Mouse (Mus musculus): Measurements from ENCODE around the gene Snrk. TPM values are rescaled to one million over a fixed set of nuclear protein-coding genes. Genes with fewer than 3 reads are reported as not detected.

Gene Snrk
- polyA plus RNA-seq, 1 experiment from 2014 or later, result 79.8 TPM

DNA sequence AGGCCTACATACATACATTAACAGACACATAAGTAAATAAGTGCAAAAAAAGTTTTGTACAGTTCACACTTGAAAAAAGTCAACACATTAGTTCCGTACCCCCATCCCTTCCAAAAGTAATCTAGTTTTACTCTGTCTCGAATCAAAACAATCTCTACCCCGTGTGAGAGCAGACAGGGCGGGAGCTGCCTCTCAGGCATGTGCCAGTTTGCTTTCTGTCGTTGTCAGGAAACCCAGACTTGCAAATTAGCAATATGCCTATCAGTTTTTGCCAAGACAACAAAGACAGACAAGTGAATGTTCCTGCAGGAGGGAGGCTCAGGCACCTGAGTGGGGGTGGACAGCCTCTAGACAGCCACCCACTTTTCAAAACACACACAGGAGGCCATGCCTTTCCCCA, 76.3 kb downstream of the Snrk start:
- no peaks in the 10 kb centered on the region for H3K4me1 ChIP-seq
- no peaks in the 10 kb centered on the region for H3K27me3 ChIP-seq (replicated peaks)
- no peaks in the 10 kb centered on the region for H3K9me3 ChIP-seq
- H3K4me2 ChIP-seq, result no peak overlapping the region
- H3K36me3 ChIP-seq (replicated peaks), result no peaks in the 10 kb centered on the region
- ATAC-seq (replicated peaks), result no peak
- H3K27ac ChIP-seq, result no peak overlapping the region
- 67% methylated on average over 5 of the region's 5 CpGs for WGBS
- no peak overlapping the region for H3K4me3 ChIP-seq
- no peak overlapping the region for H3K9ac ChIP-seq

GRCm38 (mm10) chr9:122193823-122194222, 76.8 kb downstream of the Snrk start:
- no peaks in the 10 kb centered on the region for H3K36me3 ChIP-seq (replicated peaks)
- no peaks in the 10 kb centered on the region for H3K4me1 ChIP-seq
- no peak overlapping the region for H3K27ac ChIP-seq
- H3K9me3 ChIP-seq, result no peaks in the 10 kb centered on the region
- no peak for ATAC-seq (replicated peaks)
- H3K27me3 ChIP-seq (replicated peaks), result no peaks in the 10 kb centered on the region
- no peak overlapping the region for H3K4me3 ChIP-seq
- H3K9ac ChIP-seq, result no peak overlapping the region
- no peak overlapping the region for H3K4me2 ChIP-seq
- WGBS, result 90% methylated on average over 5 of the region's 5 CpGs

GRCm38 (mm10) chr9:122195042-122195682, 78.1 kb downstream of the Snrk start:
- Histone ChIP-seq H3K4me1 (no peaks in the 10 kb centered on the region), H3K4me2 (no peak overlapping the region), H3K27ac (no peak overlapping the region), H3K36me3 (replicated peaks) (no peaks in the 10 kb centered on the region), H3K4me3 (no peak overlapping the region), H3K27me3 (replicated peaks) (no peaks in the 10 kb centered on the region), H3K9me3 (no peaks in the 10 kb centered on the region), H3K9ac (no peak overlapping the region)
- WGBS, result 77% methylated on average over 5 of the region's 5 CpGs
- ATAC-seq (replicated peaks), result no peak

DNA sequence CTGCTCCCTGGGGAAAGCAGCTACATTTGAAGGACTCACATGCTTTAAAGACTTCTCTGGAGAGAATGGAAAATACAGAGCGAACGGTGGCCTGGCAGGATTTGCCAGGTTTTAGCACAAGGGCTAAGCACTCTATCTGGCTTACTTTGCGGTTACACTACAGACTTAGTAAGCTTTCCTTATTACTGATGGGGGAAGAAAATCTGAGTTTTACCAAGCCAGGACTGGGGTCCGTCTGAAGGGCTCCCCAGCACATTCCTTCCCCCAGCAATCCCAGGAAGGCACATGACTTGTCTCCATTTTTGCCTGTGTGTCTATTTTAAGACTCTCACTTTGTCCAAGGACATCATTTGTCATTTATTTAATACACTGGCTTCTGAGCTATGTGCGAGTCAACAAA, 80.0 kb downstream of the Snrk start:
- 76% methylated on average over 5 of the region's 5 CpGs for WGBS
- Histone ChIP-seq H3K9ac (no peak overlapping the region), H3K36me3 (replicated peaks) (no peaks in the 10 kb centered on the region), H3K4me1 (no peaks in the 10 kb centered on the region), H3K27ac (no peak overlapping the region), H3K9me3 (no peaks in the 10 kb centered on the region), H3K4me3 (no peak overlapping the region), H3K4me2 (no peak overlapping the region), H3K27me3 (replicated peaks) (no peaks in the 10 kb centered on the region)
- no peak for ATAC-seq (replicated peaks)

- H3K4me2 ChIP-seq, result no peak overlapping the region
- H3K9ac ChIP-seq, result no peak overlapping the region
- H3K36me3 ChIP-seq (replicated peaks), result no peaks in the 10 kb centered on the region
- no peaks in the 10 kb centered on the region for H3K27me3 ChIP-seq (replicated peaks)
- no peaks in the 10 kb centered on the region for H3K9me3 ChIP-seq
- ATAC-seq (replicated peaks), result no peak
- H3K27ac ChIP-seq, result no peak overlapping the region
- no peak overlapping the region for H3K4me3 ChIP-seq
- WGBS, result 86% methylated on average over 3 of the region's 3 CpGs
- no peaks in the 10 kb centered on the region for H3K4me1 ChIP-seq
Observed at GRCm38 (mm10) chr9:122198621-122199020, 81.6 kb downstream of the Snrk start.

DNA sequence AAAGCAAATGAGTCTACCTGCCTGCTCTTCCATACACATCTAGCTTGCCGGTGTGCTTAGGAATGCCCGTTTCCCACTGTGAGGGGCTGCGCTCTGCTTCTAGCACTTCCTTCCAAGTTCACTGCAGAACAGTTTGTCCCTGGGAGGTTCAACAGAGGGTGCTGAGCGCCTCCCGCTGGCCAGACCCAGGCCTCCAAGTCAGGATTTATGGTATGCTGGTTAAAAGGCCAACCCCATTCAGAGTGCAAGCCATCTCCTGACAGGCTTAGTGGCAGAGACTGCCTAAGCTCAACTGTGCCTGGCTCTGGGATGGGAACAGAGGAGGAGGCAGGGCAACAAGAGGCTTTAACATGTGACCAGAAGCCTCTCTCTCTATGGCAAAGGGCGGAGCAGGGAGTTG, 82.2 kb downstream of the Snrk start:
- Histone ChIP-seq H3K9me3 (no peaks in the 10 kb centered on the region), H3K9ac (no peak overlapping the region), H3K4me3 (no peak overlapping the region), H3K36me3 (replicated peaks) (no peaks in the 10 kb centered on the region), H3K4me2 (no peak overlapping the region), H3K27me3 (replicated peaks) (no peaks in the 10 kb centered on the region), H3K27ac (no peak overlapping the region), H3K4me1 (no peaks in the 10 kb centered on the region)
- WGBS, result 39% methylated on average over 6 of the region's 6 CpGs
- ATAC-seq (replicated peaks), result no peak

GRCm38 (mm10) chr9:122204508-122204907, 87.4 kb downstream of the Snrk start:
- WGBS, result 72% methylated on average over 7 of the region's 7 CpGs

DNA sequence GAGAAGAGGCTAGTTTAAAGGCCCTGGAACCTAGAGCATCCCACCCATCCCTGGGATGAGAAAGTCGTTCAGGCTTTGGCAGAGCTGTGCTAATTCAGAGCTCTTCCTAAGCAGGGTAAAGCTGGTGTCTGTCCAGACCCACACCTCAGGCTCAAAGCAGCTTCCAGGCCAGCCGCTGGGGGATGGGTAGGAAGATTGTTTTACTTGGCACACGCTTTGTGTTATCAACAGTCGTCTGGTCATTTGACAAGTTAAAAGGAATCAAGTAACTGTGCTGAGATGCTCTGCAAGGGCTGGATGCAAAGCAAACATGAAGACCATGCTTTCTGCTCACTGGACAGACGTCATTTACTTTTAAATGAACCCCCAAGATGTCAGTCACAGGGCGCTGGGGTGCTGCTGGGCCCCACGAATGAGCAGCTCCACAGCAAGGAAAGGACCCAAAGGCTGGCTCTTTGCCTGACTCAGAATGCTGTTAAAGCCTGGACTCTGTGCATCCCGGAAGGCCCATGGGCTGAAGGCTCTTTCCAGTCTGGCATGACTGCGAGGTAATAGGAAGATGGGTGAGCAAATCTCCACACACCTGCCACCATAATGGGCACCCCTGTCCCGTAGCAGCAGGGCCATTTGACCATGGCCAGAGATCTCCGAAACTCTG, 88.6 kb downstream of the Snrk start:
- no peaks in the 10 kb centered on the region for H3K9me3 ChIP-seq
- ATAC-seq (replicated peaks), result no peak
- no peak overlapping the region for H3K9ac ChIP-seq
- H3K4me1 ChIP-seq, result no peaks in the 10 kb centered on the region
- WGBS, result 71% methylated on average over 11 of the region's 11 CpGs
- H3K27me3 ChIP-seq (replicated peaks), result no peaks in the 10 kb centered on the region
- H3K4me2 ChIP-seq, result no peak overlapping the region
- no peak overlapping the region for H3K27ac ChIP-seq
- no peaks in the 10 kb centered on the region for H3K36me3 ChIP-seq (replicated peaks)
- H3K4me3 ChIP-seq, result no peak overlapping the region

More at GRCm38 (mm10) chr9:122204508-122204907, 87.4 kb downstream of the Snrk start:
- Histone ChIP-seq H3K27ac (no peak overlapping the region), H3K4me1 (no peaks in the 10 kb centered on the region), H3K9me3 (no peaks in the 10 kb centered on the region), H3K27me3 (replicated peaks) (no peaks in the 10 kb centered on the region), H3K4me3 (no peak overlapping the region), H3K9ac (no peak overlapping the region), H3K36me3 (replicated peaks) (no peaks in the 10 kb centered on the region), H3K4me2 (no peak overlapping the region)
- no peak for ATAC-seq (replicated peaks)

DNA sequence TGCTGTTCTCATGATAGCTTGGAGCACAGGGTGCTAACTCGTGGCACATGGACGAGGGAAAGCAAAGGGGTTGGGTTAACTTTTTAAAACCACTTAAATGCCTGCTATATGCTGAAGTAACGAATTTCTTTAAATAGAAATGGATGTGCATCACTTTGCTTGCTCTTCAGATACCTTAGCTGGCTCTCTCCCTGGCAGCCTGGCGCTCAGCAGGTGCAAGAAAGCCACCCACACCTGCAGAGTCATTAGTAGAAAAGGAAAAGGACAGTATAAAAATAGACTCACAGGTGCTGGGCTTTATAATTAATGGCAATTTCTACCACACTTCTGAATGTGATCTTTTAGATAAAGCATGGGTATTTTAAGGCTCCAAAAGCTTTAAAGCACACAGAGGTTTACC, 91.2 kb downstream of the Snrk start:
- H3K4me1 ChIP-seq, result no peaks in the 10 kb centered on the region
- H3K27ac ChIP-seq, result no peak overlapping the region
- no peak overlapping the region for H3K4me2 ChIP-seq
- H3K9ac ChIP-seq, result no peak overlapping the region
- H3K9me3 ChIP-seq, result no peaks in the 10 kb centered on the region
- no peak overlapping the region for H3K4me3 ChIP-seq
- WGBS, result 80% methylated on average over 4 of the region's 4 CpGs
- H3K27me3 ChIP-seq (replicated peaks), result no peaks in the 10 kb centered on the region
- H3K36me3 ChIP-seq (replicated peaks), result no peaks in the 10 kb centered on the region
- ATAC-seq (replicated peaks), result no peak

DNA sequence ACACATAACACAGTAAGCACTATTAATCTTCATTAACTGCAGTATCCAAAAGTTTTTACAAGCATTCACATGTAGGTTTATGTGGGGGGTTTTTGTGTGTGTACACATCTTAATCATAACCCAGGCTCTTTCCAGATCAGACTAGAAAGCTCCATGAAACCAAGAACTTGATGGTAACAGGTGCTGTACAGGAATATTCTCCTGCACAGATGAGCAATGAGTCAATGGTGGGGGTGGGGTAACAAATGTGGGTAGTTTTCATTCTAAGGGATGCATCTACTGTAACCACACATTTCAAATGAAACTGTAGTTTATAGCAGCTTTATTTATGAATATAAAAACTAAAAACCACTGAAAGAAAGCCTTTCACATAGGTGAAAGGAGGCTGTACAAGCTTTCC, 98.1 kb downstream of the Snrk start:
- ATAC-seq (replicated peaks), result no peak

GRCm38 (mm10) chr9:122216945-122217529, 100.0 kb downstream of the Snrk start:
- Histone ChIP-seq H3K4me2 (no peak overlapping the region), H3K4me3 (no peak overlapping the region), H3K9ac (no peak overlapping the region), H3K27me3 (replicated peaks) (no peaks in the 10 kb centered on the region), H3K4me1 (no peaks in the 10 kb centered on the region), H3K27ac (no peak overlapping the region), H3K36me3 (replicated peaks) (no peaks in the 10 kb centered on the region), H3K9me3 (no peaks in the 10 kb centered on the region)
- ATAC-seq (replicated peaks), result no peak
- 89% methylated on average over 7 of the region's 7 CpGs for WGBS

More for the DNA sequence above, 98.1 kb downstream of the Snrk start:
- Histone ChIP-seq H3K4me3 (no peak overlapping the region), H3K27ac (no peak overlapping the region), H3K36me3 (replicated peaks) (no peaks in the 10 kb centered on the region), H3K4me2 (no peak overlapping the region), H3K9me3 (no peaks in the 10 kb centered on the region), H3K4me1 (no peaks in the 10 kb centered on the region), H3K9ac (no peak overlapping the region), H3K27me3 (replicated peaks) (no peaks in the 10 kb centered on the region)

Measured in midbrain, embryonic 15.5 days (tissue).